Mouse (Mus musculus) T-helper 2 cell (primary cell): ENCODE measurements at regions not wholly inside any gene's neighbourhood (a gene's known extent, or its start where the extent isn't known, plus 50 kb on each side); places are given as distances from the start of the nearest gene placed in this dataset.

Experiments used
- in situ Hi-C: fragments of 300-600 bp; cut with MboI, MseI; formaldehyde crosslinking; loops from one replicate; pipeline ENCODE4 v1.15.1; 2025; ENCODE audit warnings: high pct_unique_total_duplicates

DNA sequence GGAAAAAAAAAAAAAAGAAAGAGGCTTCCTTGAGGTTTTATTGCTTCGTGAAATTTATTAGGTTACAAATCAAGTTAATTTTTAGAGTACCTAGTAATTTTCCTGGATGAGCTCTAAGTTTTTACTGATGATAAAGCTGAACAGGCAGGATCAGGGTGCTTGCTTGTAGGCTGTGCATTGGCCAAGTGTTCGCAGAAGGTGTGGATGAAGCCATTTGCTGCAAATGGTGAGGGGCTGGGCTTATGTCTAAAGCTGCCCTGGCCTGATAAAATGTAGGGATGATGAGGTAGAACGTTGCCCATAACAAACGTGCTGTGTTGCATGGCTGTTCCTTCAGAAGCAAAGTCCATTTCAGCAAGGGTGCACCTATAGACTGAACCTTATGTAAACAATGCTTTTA, 90.1 kb upstream of the Rnd3 start:
- in situ Hi-C loops = loop anchor here (10.0 kb wide), 1 partner anchor 1194 kb away; no protein-coding TSS in a partner anchor

DNA sequence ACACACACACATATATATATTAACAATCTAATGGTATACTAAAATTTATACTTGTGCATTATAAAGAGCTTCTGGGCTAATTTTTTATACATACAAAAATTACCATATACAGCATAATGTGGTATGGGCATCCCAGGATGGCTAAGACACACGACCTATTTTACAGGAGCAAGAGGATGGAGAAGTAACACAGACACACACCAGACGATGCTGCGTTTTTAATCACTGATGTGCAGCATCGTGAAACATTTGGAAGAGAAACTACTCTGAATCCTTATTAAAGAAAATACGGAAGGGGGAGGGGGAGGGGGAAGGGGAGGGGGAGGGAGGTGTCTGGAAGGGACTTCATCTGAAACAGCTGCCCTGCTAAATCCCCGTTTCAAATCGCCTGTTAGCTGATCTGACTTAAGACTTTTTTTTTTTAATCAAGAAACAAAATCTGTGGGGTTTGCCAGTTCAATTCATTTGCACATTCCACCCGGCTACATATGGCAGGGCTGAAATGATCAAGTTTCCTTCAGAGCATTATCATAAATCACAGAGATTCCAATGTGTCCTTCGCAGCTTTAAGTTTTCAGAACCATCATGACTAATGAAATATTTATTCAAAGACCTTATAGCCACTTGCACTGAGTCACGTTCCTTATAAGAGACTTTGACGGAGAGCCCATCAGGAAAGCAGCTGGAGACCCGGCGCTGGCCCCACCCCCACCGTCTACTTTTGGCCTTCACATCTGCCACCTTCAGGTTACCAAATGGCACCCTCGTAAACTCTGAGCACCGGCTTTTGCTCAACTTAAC, 89.4 kb upstream of the Rnd3 start:
- in situ Hi-C loops = loop anchor here (10.0 kb wide), 1 partner anchor 1194 kb away; no protein-coding TSS in a partner anchor

DNA sequence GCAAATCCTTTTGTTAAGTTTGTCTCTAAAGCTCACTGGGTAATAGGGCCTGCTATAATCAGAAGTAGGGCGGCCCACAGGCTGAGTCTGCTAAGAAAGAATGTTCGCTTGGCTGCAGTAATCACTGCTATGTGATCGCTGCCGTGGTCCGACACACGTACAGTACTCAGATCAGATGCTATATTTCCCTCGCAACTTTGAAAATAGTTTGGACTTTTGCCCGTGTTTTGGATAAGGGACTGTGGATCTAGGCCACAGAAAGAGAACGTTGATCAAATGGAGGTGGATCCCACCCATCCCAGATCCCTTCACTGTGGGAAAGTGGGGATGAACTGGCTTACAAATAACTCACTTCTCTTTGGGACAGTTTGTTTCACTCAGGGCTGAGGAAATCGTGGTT, 88.5 kb upstream of the Rnd3 start:
- in situ Hi-C loops = loop anchor here (10.0 kb wide), 1 partner anchor 1193 kb away; no protein-coding TSS in a partner anchor

DNA sequence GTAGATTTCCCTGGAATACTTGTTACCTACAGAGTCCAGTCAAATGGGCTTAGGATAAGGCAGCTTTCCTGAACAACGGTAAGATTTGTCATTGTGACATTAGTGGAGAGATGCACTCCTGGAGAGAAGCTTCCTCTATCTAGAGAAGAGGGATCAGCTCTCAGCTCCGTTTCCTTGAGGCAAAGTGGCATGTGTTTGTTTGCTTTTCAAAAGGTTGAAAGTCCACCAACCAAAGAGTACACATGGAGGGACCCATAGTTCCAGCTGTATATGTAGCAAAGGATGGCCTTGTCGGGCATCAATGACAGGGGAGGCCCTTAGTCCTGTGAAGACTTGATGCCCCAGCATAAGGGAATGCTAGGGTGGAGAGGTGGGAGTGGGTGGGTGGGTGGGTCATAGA, 87.9 kb upstream of the Rnd3 start:
- in situ Hi-C loops = loop anchor here (10.0 kb wide), 1 partner anchor 1192 kb away; no protein-coding TSS in a partner anchor

DNA sequence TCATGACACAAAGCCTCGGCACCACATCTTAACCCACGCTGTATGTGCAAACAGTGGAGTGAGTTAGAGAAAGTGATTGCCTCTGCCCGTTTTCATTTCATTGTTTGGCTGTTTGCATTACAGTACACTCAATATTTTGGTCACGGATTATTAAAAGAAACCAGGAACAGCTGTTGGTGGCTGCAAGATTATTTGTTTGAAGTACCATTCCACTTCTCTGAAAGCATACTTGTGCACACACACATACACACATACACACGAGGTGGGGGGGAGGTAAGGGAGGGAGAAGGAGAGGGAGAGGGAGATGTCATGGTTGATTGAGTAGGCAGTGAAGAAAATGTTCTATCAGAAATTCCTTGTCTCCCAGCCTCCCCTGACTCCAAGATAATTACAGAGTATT, 85.5 kb upstream of the Rnd3 start:
- in situ Hi-C loops = loop anchor here (10.0 kb wide), 1 partner anchor 1190 kb away; no protein-coding TSS in a partner anchor

DNA sequence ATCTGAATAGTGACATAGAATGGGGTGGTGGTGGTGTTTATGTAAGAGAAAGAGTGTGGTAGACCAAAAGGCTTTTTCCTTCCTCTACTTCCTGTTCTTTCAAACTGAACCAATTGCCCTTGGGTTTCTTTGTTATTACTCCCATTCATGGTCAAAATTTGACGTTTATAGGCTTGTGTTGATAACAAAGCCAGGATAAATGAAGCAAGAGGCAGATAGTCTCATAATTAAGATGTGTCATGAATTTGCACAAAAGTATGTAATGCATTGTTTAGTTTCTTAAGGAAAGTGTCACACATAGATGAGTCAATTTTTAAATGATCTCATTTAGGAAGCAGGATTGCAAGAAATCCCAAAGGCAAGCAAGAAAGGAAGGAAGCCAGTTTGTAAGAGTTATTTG, 73.9 kb upstream of the Rnd3 start:
- in situ Hi-C loops = no loop called here

DNA sequence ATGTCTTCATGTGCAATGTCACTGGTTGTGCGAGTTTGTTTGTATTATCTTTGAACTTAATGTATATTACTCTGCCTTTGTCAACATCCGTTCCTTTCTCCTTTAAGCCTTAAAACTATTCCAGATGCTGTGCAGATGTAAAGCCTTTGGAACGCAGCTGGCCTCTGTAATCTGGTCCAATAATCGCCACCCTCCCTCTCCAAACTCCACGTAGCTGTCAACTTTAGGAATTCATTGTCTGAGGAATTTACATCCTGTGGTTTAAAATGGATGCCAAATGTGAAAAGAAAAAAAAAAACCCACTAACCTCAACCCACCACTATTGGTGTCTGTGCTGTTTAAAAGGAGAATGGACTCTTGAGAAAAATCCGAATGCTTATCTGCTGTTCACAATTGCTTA, 70.8 kb upstream of the Rnd3 start:
- in situ Hi-C loops = no loop called here

DNA sequence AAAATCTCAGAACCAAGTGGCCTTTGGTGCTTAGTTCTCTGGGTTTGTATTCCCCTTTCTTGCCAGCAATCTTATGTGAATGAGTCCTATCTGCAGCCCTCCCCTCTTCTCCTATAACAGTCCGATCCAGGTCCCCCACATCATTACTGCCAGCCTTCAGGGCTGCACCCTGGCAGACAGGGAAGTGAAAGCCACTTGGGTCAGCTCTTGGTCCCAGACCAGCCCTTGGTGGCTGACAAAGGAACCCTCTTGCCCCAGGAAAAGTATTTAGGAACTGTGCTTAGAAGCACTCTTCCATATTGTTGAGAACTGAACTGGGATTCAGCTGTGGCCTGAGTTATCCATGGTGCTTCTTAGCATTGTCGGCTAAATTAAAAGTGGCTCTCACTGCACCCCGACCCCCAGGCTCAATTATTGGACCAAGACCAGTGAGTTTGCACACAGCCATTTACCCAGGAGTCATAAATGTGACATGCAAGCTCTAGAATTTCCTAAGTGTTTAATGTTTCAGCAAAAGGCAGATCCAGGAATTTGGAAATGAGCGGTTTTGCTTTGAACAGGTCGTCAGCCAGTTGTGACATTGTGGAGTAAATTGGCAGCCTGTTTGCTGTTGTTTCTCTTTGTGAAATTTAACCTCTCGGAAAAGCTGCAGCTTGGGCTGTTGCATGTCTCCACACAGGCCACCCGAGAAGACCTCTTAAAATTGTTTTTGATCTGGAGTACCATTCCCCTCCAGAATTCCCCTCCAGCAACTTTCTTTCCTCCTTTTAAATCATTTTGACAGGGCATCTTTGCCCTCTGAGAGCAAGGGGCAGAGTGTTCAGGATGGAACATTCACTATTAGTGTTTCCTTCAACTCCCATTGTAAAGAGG, 58.5 kb upstream of the Rnd3 start:
- in situ Hi-C loops = no loop called here

DNA sequence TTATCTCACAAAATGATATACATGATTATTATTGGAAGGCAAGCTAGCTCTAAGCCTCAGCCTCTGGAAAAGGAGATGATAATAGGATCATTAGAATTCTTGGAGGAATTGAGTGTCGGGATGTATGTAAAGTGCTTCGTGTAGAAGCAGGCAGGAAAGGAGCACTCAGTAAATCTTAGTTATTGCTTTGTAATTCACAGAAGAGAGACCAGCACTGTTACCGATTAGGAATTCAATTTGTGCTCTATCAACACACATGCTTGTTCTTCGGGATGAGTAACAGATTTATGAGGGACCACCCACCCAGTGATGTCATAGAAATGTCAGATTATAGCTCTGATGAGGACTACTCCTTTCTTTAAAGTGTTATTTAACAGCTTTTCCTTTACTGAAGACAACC, 57.4 kb upstream of the Rnd3 start:
- in situ Hi-C loops = no loop called here
